Mouse (Mus musculus) erythroblast, embryonic 14.5 days (primary cell): ENCODE data around the gene Msantd3. TPM values are rescaled to one million over a fixed set of nuclear protein-coding genes. Genes with fewer than 3 reads are reported as not detected.

Experiments used
- H3K27me3 ChIP-seq: 2 replicates; pipeline ENCODE4 v1.6.1; 2012; ENCODE audit warnings: inconsistent platforms; ENCODE audit not compliant: control insufficient read depth
- H3K36me3 ChIP-seq: 2 replicates; pipeline ENCODE4 v1.6.1; 2012; ENCODE audit warnings: mild to moderate bottlenecking, inconsistent platforms; ENCODE audit not compliant: control insufficient read depth
- H3K4me1 ChIP-seq: 2 replicates; pipeline ENCODE4 v1.6.1; 2012; ENCODE audit warnings: inconsistent platforms; ENCODE audit not compliant: control insufficient read depth
- H3K4me3 ChIP-seq: replicated peaks from 2 replicates; pipeline ENCODE3; 2012; ENCODE audit warnings: moderate library complexity, mild to moderate bottlenecking, inconsistent platforms
- H3K9me3 ChIP-seq: 2 replicates; pipeline ENCODE4 v1.6.1; 2012; ENCODE audit warnings: low read length, inconsistent platforms, mixed read lengths; ENCODE audit not compliant: control insufficient read depth
- GATA1 ChIP-seq: IDR thresholded peaks from 2 replicates; pipeline ENCODE4 v1.6.1; 2012; ENCODE audit warnings: low read length, inconsistent platforms, mixed read lengths
- TAL1 ChIP-seq: IDR thresholded peaks from 3 replicates; pipeline ENCODE4 v1.6.1; 2012; ENCODE audit warnings: low read length, inconsistent platforms, mixed read lengths
- polyA plus RNA-seq: library from polyadenylated mRNA; stranded (reverse); fragments of >175 nt; gene quantifications from 2 replicates; pipeline ENCODE4 v1.2.3, GENCODE M21; 2012

Msantd3 gene
- polyA plus RNA-seq, 1 experiment: not detected

DNA sequence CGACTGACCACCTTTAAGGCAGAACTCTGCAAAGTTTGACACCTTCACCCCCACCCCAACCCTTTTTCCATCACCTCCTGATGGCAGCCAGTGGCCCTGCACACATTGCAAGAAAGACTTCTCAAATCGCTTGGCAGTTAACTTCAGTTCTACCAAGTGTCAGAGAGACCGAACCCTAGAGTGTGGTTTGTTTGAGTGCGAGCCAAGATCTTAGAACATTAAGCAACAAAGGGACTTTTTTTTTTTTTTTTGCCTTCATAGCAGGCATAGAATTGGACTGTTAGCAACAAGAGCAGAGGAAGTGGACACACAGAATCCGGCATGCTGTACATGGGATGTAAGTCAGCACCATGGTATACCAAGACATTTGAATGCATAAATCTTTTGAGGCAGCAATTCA is 9.9 kb downstream of the Msantd3 start:
- no peaks in the 10 kb centered on the region for H3K9me3 ChIP-seq
- no peak overlapping the region for H3K4me3 ChIP-seq
- no peaks in the 10 kb centered on the region for H3K27me3 ChIP-seq
- no peaks in the 10 kb centered on the region; the same call in 1 of the 2 replicates for H3K4me1 ChIP-seq
- no peaks in the 10 kb centered on the region for H3K36me3 ChIP-seq
- TF ChIP-seq TAL1 (no peak), GATA1 (no peak)

DNA sequence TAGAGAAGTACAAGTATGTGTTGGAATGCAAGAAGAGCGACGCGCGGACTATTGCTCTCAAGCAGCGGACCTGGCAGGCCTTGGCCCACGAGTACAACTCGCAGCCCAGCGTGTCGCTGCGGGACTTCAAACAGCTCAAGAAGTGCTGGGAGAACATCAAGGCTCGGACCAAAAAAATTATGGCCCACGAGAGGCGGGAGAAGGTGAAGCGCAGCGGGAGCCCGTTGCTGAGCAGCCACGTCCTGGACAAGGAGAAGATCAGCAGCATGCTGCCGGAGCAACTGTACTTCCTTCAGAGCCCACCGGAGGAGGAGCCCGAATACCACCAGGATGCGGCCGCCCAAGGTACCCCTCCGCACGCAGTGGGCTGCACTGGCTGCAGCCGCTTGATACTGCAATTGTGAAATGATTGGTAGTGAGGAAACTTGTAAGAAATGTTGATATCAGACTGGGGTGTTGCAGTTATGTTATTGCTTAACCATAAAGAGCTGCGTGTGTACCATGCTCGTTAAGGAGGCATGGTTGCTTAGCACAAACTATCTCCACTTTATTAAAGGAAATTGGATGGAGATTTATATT is 12.8 kb downstream of the Msantd3 start:
- no peak overlapping the region for H3K4me3 ChIP-seq
- no peaks in the 10 kb centered on the region for H3K4me1 ChIP-seq
- TF ChIP-seq GATA1 (no peak), TAL1 (no peak)
- no peaks in the 10 kb centered on the region for H3K9me3 ChIP-seq
- H3K36me3 ChIP-seq: no peaks in the 10 kb centered on the region
- H3K27me3 ChIP-seq: no peaks in the 10 kb centered on the region

DNA sequence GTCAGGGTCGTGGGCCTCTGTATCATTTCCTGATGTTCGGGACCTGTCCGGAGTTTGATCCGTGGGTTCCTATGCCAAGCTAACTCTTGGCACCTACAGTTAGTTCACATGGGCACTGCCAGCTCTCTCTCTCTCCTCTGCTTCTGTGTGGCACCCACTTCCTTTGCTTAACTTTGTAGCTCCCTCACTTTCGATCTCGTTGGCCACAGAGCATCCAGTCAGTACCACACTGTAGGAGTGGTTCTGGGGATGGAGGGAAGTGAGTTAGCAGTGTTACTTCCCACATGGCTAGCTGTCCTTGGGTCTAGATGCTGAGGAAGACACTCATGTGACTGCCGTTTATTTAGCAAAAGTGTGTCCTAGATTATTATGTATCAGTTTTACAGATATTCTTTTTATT is 14.4 kb downstream of the Msantd3 start:
- no peak for TF ChIP-seq TAL1
- no peak for TF ChIP-seq GATA1
- Histone ChIP-seq H3K4me1 (no peaks in the 10 kb centered on the region), H3K27me3 (no peaks in the 10 kb centered on the region), H3K36me3 (no peaks in the 10 kb centered on the region), H3K4me3 (no peak overlapping the region), H3K9me3 (no peaks in the 10 kb centered on the region)

DNA sequence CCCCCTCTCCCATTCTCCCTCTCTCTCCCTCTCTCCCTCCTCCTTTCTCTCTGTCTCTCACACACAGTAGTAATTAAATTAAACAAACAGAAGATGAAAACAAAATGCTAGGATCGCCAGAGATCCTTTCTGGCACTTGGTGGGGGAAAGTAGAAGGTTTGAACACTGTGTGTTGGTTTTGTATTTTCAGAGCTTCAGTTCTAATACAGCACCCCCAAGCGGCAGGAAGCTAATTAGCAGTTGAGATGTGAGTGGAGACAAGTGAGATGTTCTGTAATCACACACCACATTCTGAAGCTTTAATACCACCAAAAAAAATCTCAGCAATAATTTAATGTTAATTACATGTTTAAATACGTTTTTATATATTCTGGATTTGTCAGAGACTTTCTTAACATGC is 16.0 kb downstream of the Msantd3 start:
- TF ChIP-seq TAL1 (no peak), GATA1 (no peak)
- H3K4me3 ChIP-seq: no peak overlapping the region
- no peaks in the 10 kb centered on the region for H3K4me1 ChIP-seq
- H3K9me3 ChIP-seq: no peaks in the 10 kb centered on the region
- H3K27me3 ChIP-seq: no peaks in the 10 kb centered on the region
- no peaks in the 10 kb centered on the region for H3K36me3 ChIP-seq

DNA sequence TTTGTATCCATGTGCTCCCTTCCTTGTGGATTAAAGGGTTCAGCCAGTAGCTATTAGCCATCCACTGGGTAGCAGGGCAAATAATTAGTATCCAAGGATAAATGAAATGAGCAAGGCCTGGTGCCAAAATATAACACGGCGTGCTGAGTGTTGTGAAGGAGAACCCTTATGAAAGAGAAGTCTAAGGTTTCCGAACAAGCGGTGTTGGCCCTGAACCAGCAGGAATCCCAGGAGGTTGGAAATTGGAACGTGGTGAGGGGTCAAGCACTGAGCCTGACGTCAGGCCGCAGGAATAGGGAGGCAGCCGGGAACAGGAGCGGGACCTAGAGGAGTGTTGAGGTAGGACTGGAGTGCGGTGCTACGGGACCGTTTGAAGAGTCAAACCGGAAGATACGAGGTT is 19.9 kb downstream of the Msantd3 start:
- no peaks in the 10 kb centered on the region for H3K36me3 ChIP-seq
- no peaks in the 10 kb centered on the region for H3K4me1 ChIP-seq
- no peaks in the 10 kb centered on the region for H3K9me3 ChIP-seq
- H3K27me3 ChIP-seq: no peaks in the 10 kb centered on the region
- no peak overlapping the region for H3K4me3 ChIP-seq
- TF ChIP-seq GATA1 (no peak), TAL1 (no peak)

DNA sequence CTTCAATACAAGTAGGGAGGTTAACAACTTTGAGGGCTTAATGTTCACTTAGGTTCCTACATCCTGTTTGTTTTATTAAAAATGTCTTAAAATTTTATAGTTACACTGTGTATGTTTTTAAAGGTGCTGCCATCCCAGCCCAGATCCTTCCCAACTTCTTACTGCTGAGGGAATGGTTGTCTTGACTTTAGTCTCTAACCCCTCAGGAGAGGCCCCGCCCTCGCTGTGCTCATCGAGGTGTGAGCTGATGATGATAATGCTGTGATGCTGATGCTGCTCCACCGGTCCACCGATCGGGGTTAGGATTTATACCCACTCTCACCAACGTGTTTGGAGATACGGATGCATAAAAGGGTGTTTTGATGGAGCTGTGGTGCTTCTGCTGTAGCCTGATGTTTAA is 22.1 kb downstream of the Msantd3 start:
- no peaks in the 10 kb centered on the region for H3K36me3 ChIP-seq
- H3K4me3 ChIP-seq: no peak overlapping the region
- TF ChIP-seq TAL1 (no peak), GATA1 (no peak)
- H3K9me3 ChIP-seq: no peaks in the 10 kb centered on the region
- no peaks in the 10 kb centered on the region for H3K27me3 ChIP-seq
- H3K4me1 ChIP-seq: no peaks in the 10 kb centered on the region

DNA sequence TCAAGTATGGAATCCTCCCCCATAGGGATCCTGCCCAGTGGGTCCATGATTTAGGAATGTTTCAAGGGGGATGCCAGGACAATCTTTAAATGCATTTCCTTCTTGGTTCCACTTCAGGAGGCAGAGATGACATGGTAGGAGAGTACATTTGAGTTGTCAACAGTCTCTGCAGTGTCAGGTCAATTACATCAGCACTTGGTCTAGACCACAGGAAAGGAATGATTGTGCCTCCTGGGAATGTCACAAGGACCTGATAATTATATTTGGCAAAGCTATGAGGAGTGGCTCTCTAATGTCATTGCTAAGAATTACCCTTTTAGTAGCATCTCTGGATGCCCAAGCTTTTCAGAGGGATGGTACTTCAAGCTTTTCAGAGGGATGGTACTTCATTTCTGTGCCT is 25.2 kb downstream of the Msantd3 start:
- no peaks in the 10 kb centered on the region for H3K4me1 ChIP-seq
- TF ChIP-seq GATA1 (no peak), TAL1 (no peak)
- no peak overlapping the region for H3K4me3 ChIP-seq
- no peaks in the 10 kb centered on the region for H3K9me3 ChIP-seq
- H3K36me3 ChIP-seq: no peaks in the 10 kb centered on the region
- no peaks in the 10 kb centered on the region for H3K27me3 ChIP-seq

DNA sequence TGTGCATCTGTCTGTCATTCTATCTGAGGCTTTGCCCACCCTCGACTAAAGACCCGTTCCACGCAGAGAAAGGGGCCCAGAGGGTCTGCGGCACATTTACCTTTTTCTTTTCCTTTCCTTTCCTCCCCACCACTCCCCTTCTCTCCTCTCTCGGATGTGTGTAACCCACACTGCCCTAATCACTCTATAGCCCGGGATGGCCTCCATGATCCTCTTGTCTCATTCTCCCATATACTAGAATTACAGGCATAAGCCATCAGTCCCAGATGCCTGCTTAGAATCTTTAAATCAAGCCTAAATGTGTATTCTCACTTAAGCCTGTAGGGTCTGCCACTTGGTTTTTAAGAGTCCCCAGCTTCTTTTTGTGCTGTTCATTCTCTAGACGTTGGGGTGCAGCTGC is 36.6 kb downstream of the Msantd3 start:
- Histone ChIP-seq H3K36me3 (no peaks in the 10 kb centered on the region), H3K9me3 (no peaks in the 10 kb centered on the region), H3K4me1 (no peaks in the 10 kb centered on the region), H3K4me3 (no peak overlapping the region), H3K27me3 (no peaks in the 10 kb centered on the region)
- TF ChIP-seq TAL1 (no peak), GATA1 (no peak)

DNA sequence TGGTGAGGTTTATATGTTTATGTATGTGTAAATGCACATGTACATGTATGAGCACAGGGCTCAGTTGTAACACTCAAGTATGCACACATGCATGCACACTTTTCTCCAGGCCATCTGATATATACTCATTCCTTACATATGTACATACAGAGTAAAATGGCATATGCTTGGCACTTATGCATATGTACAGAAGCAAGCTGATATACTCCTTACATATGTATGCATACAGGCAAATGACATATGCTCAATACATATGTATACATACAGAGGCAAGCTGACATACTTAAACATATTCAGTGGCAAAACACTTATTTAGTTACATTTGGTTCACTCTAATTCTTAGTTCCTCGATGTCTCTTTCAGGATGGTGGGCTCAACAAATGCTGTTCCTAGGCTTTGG is 38.1 kb downstream of the Msantd3 start:
- no peaks in the 10 kb centered on the region for H3K27me3 ChIP-seq
- H3K36me3 ChIP-seq: no peaks in the 10 kb centered on the region
- TF ChIP-seq GATA1 (no peak), TAL1 (no peak)
- H3K9me3 ChIP-seq: no peaks in the 10 kb centered on the region
- no peaks in the 10 kb centered on the region for H3K4me1 ChIP-seq
- no peak overlapping the region for H3K4me3 ChIP-seq

DNA sequence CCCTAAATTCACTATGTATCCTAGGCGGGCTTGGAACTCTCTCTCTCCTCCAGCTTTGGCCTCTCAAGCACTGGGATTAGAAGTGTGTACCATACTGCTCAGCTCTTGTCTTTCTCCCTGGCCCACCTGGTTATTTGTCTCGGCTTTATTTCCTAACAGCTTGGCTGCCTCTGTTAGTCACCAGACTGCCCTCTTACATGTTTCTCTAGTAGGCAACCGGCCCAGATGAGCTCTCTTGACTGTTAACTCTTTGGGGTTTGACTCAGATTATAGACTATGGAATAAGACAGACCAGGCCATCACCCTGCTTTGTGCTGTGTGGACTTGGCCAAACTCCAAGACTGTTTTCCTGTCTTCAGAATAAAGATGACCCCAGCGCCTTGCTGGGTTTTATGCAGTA is 38.7 kb downstream of the Msantd3 start:
- no peaks in the 10 kb centered on the region for H3K9me3 ChIP-seq
- H3K4me3 ChIP-seq: no peak overlapping the region
- no peaks in the 10 kb centered on the region for H3K4me1 ChIP-seq
- no peak for TF ChIP-seq TAL1
- TF ChIP-seq GATA1: no peak
- peaks cover 1% of the 10 kb centered on the region; the same call in 1 of the 2 replicates for H3K27me3 ChIP-seq
- H3K36me3 ChIP-seq: no peaks in the 10 kb centered on the region
